In the genomic region with DNA sequence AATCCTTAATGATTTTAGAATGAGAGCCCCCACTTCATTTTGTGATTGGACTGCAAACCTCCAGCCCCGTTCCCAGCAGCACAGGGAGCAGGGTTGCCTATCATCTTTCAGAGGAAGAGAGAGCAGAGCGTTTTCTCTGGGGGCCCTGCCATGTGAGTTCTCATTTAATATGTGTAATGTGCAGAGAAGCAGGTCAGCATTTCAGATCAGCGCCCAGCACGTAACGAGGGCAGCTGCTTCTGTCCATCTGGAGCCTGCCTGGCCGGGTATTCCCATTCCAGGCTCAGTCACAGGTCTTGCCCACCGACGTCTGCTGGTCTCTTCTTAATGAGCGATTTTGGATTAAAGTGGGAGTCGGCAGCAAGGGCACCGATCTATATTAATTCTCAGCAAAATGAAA, we compare ENCODE assay signal across 21 mouse cellular contexts. TPM values are rescaled to one million over a fixed set of nuclear protein-coding genes. Genes with fewer than 3 reads are reported as not detected.
DNase-seq lines count a peak whose midpoint lies in the region; ATAC-seq lines count a peak whose summit lies in the region.
"Had no signal": no experiment of that assay in that cellular context is flagged by ENCODE, and none has a peak within 500 bp of the region (broad histone marks: within the 10 kb centered on the region; RNA-seq: fewer than 3 reads in every experiment).

No protein-coding gene starts in this region.

- no peaks in the 10 kb centered on the region for H3K9me3 ChIP-seq in forebrain, embryonic 12.5 days
- no peaks in the 10 kb centered on the region for H3K9me3 ChIP-seq in forebrain, embryonic 10.5 days
- no peaks in the 10 kb centered on the region for H3K9me3 ChIP-seq in midbrain, embryonic 11.5 days (ENCODE audit: control insufficient read depth, low read length)
- no peaks in the 10 kb centered on the region for H3K9me3 ChIP-seq in midbrain, embryonic 10.5 days (replicated peaks)
- H3K9me3 ChIP-seq in hindbrain, embryonic 12.5 days (replicated peaks) = no peaks in the 10 kb centered on the region
- H3K9me3 ChIP-seq: liver, embryonic 12.5 days; neural tube, embryonic 15.5 days had no signal

- H3K9ac ChIP-seq in forebrain, embryonic 12.5 days = no peak overlapping the region
- H3K9ac ChIP-seq in midbrain, embryonic 11.5 days (ENCODE audit: low read length) = no peak overlapping the region
- H3K9ac ChIP-seq in hindbrain, embryonic 12.5 days = no peak overlapping the region
- H3K9ac ChIP-seq: liver, embryonic 12.5 days; lung, embryonic 14.5 days; neural tube, embryonic 15.5 days had no signal

- H3K4me1 ChIP-seq in forebrain, embryonic 12.5 days = peaks cover 3% of the 10 kb centered on the region; the same call in 1 of the 2 replicates
- H3K4me1 ChIP-seq in forebrain, embryonic 10.5 days = no peaks in the 10 kb centered on the region
- H3K4me1 ChIP-seq in midbrain, embryonic 11.5 days (ENCODE audit: control insufficient read depth, insufficient read depth, low read length) = no peaks in the 10 kb centered on the region
- H3K4me1 ChIP-seq in midbrain, embryonic 10.5 days = 0 out of 2 replicates have a peak, but pooled peaks cover 9% of the 10 kb centered on the region
- H3K4me1 ChIP-seq in hindbrain, embryonic 12.5 days = peaks cover 15% of the 10 kb centered on the region
- H3K4me1 ChIP-seq: liver, embryonic 12.5 days; neural tube, embryonic 15.5 days had no signal

- H3K36me3 ChIP-seq in forebrain, embryonic 12.5 days (replicated peaks) = no peaks in the 10 kb centered on the region
- H3K36me3 ChIP-seq in forebrain, embryonic 10.5 days (replicated peaks) = no peaks in the 10 kb centered on the region
- H3K36me3 ChIP-seq in midbrain, embryonic 11.5 days (ENCODE audit: control insufficient read depth, insufficient read depth, low read length) = no peaks in the 10 kb centered on the region
- no peaks in the 10 kb centered on the region for H3K36me3 ChIP-seq in midbrain, embryonic 10.5 days
- H3K36me3 ChIP-seq in hindbrain, embryonic 12.5 days = no peaks in the 10 kb centered on the region
- H3K36me3 ChIP-seq: liver, embryonic 12.5 days; neural tube, embryonic 15.5 days had no signal

- WGBS in forebrain, embryonic 12.5 days = 64% methylated on average over 11 of the region's 11 CpGs
- 81% methylated on average over 11 of the region's 11 CpGs for WGBS in forebrain, embryonic 10.5 days
- 79% methylated on average over 11 of the region's 11 CpGs for WGBS in midbrain, embryonic 11.5 days
- 83% methylated on average over 11 of the region's 11 CpGs for WGBS in midbrain, embryonic 10.5 days
- WGBS in hindbrain, embryonic 12.5 days = 56% methylated on average over 11 of the region's 11 CpGs

- 0 out of 2 replicates have a peak, but pooled peaks have one; percentile 39 for ATAC-seq in forebrain, embryonic 12.5 days (ENCODE audit: low FRiP score)
- no peak for ATAC-seq in midbrain, embryonic 11.5 days (ENCODE audit: low FRiP score)
- ATAC-seq in hindbrain, embryonic 12.5 days (ENCODE audit: low FRiP score) = peak; percentile 59
- ATAC-seq: activated CD4-positive, CD25-positive, alpha-beta regulatory T cell, adult 4 months; forebrain, embryonic 16.5 days; liver, embryonic 12.5 days; Patski had no signal

- no peak overlapping the region for H3K4me2 ChIP-seq in forebrain, embryonic 12.5 days
- no peak overlapping the region for H3K4me2 ChIP-seq in midbrain, embryonic 11.5 days
- H3K4me2 ChIP-seq in hindbrain, embryonic 12.5 days (replicated peaks) = no peak overlapping the region
- H3K4me2 ChIP-seq: liver, embryonic 12.5 days; lung, embryonic 14.5 days; neural tube, embryonic 15.5 days had no signal

- H3K27me3 ChIP-seq in forebrain, embryonic 12.5 days = peaks cover 41% of the 10 kb centered on the region
- no peaks in the 10 kb centered on the region for H3K27me3 ChIP-seq in forebrain, embryonic 10.5 days (ENCODE audit: poor library complexity, severe bottlenecking)
- no peaks in the 10 kb centered on the region for H3K27me3 ChIP-seq in midbrain, embryonic 11.5 days (ENCODE audit: control insufficient read depth, insufficient read depth, low read length)
- H3K27me3 ChIP-seq in midbrain, embryonic 10.5 days (ENCODE audit: low read depth, poor library complexity, severe bottlenecking) = 0 out of 2 replicates have a peak, but pooled peaks cover 2% of the 10 kb centered on the region
- H3K27me3 ChIP-seq in hindbrain, embryonic 12.5 days = peaks cover 9% of the 10 kb centered on the region; the same call in 1 of the 2 replicates

- H3K27ac ChIP-seq in forebrain, embryonic 12.5 days = 0 out of 2 replicates have a peak overlapping the region, but pooled peaks have one; percentile 32
- no peak overlapping the region for H3K27ac ChIP-seq in forebrain, embryonic 10.5 days
- H3K27ac ChIP-seq in midbrain, embryonic 11.5 days (ENCODE audit: low read depth, low read length) = no peak overlapping the region
- H3K27ac ChIP-seq in midbrain, embryonic 10.5 days (replicated peaks) = no peak overlapping the region; the same call in 1 of the 2 replicates
- peak overlapping the region; percentile 23; the same call in 1 of the 2 replicates for H3K27ac ChIP-seq in hindbrain, embryonic 12.5 days
- H3K27ac ChIP-seq: liver, embryonic 12.5 days; macrophage; neural tube, embryonic 15.5 days had no signal

- DNase-seq in forebrain, embryonic 10.5 days (ENCODE audit: extremely low spot score, low spot score) = no peak
- DNase-seq in midbrain, embryonic 11.5 days (ENCODE audit: low spot score, missing footprints) = peak; percentile 76
- no peak for DNase-seq in midbrain, embryonic 10.5 days (ENCODE audit: low spot score)
- peak; percentile 64 for DNase-seq in retina, postnatal 1 day
- no peak for DNase-seq in right cerebral cortex, adult 2 months (ENCODE audit: low spot score in 2 of 2)
- DNase-seq: adrenal gland, postnatal 25 days; embryo, embryonic 11 days; kidney, adult 18-20 months; kidney, postnatal 10 days; lung, embryonic 14.5 days had no signal

- H3K4me3 ChIP-seq in forebrain, embryonic 12.5 days (replicated peaks) = no peak overlapping the region
- no peak overlapping the region for H3K4me3 ChIP-seq in forebrain, embryonic 10.5 days
- H3K4me3 ChIP-seq in midbrain, embryonic 11.5 days (ENCODE audit: low read depth, low read length) = no peak overlapping the region
- no peak overlapping the region for H3K4me3 ChIP-seq in midbrain, embryonic 10.5 days
- no peak overlapping the region for H3K4me3 ChIP-seq in hindbrain, embryonic 12.5 days
- H3K4me3 ChIP-seq: liver, embryonic 12.5 days; neural tube, embryonic 15.5 days had no signal

RNA-seq across cellular contexts. Expression of a gene that starts 11.7 kb away (rescaled TPM):
- polyA plus RNA-seq in forebrain, embryonic 12.5 days (2016; fragmentation: Nextera tagmentation; extraction: Ambion mirVana) = 1.3 and 3.2 TPM in 2 replicates
- polyA plus RNA-seq in forebrain, embryonic 10.5 days (2016; fragmentation: Nextera tagmentation; extraction: Ambion mirVana) = 0.43 and 0.47 TPM in 2 replicates
- 22.2 and 23.5 TPM in 2 replicates for polyA plus RNA-seq in midbrain, embryonic 11.5 days (2014; fragmentation: Nextera tagmentation; extraction: Ambion mirVana)
- polyA plus RNA-seq in midbrain, embryonic 10.5 days (2016; fragmentation: Nextera tagmentation; extraction: Ambion mirVana) = 10.8 and 12.0 TPM in 2 replicates
- 2.3 and 3.3 TPM in 2 replicates for polyA plus RNA-seq in hindbrain, embryonic 12.5 days (2016; fragmentation: Nextera tagmentation; extraction: Ambion mirVana)
- polyA plus RNA-seq: activated CD4-positive, CD25-positive, alpha-beta regulatory T cell, adult 4 months; heart, postnatal 0 days; limb, embryonic 11.5 days; liver, embryonic 12.5 days; lung, embryonic 14.5 days; macrophage; Patski; small intestine, adult 2 months had no signal

RNA-seq across cellular contexts. Expression of a gene that starts 39.9 kb away (rescaled TPM):
- polyA plus RNA-seq in forebrain, embryonic 12.5 days (2016; fragmentation: Nextera tagmentation; extraction: Ambion mirVana) = 0.37 and 0.55 TPM in 2 replicates
- 0.46 and 0.95 TPM in 2 replicates for polyA plus RNA-seq in forebrain, embryonic 10.5 days (2016; fragmentation: Nextera tagmentation; extraction: Ambion mirVana)
- polyA plus RNA-seq in midbrain, embryonic 11.5 days (2014; fragmentation: Nextera tagmentation; extraction: Ambion mirVana) = 0.19 TPM in 1 of 2 replicates, not detected in the other
- 0.43 and 0.57 TPM in 2 replicates for polyA plus RNA-seq in midbrain, embryonic 10.5 days (2016; fragmentation: Nextera tagmentation; extraction: Ambion mirVana)
- polyA plus RNA-seq in hindbrain, embryonic 12.5 days (2016; fragmentation: Nextera tagmentation; extraction: Ambion mirVana) = 0.53 and 0.80 TPM in 2 replicates

RNA-seq across cellular contexts. Expression of a gene that starts 55.1 kb away (rescaled TPM):
- polyA plus RNA-seq in forebrain, embryonic 12.5 days (2016; fragmentation: Nextera tagmentation; extraction: Ambion mirVana) = 52.0 and 54.7 TPM in 2 replicates
- 46.8 and 47.7 TPM in 2 replicates for polyA plus RNA-seq in forebrain, embryonic 10.5 days (2016; fragmentation: Nextera tagmentation; extraction: Ambion mirVana)
- polyA plus RNA-seq in midbrain, embryonic 11.5 days (2014; fragmentation: Nextera tagmentation; extraction: Ambion mirVana) = 63.3 and 63.4 TPM in 2 replicates
- 50.2 TPM in 2 replicates for polyA plus RNA-seq in midbrain, embryonic 10.5 days (2016; fragmentation: Nextera tagmentation; extraction: Ambion mirVana)
- 54.8 and 57.3 TPM in 2 replicates for polyA plus RNA-seq in hindbrain, embryonic 12.5 days (2016; fragmentation: Nextera tagmentation; extraction: Ambion mirVana)

RNA-seq across cellular contexts. Expression of a gene that starts 55.2 kb away (rescaled TPM):
- 42.2 and 42.7 TPM in 2 replicates for polyA plus RNA-seq in forebrain, embryonic 12.5 days (2016; fragmentation: Nextera tagmentation; extraction: Ambion mirVana)
- polyA plus RNA-seq in forebrain, embryonic 10.5 days (2016; fragmentation: Nextera tagmentation; extraction: Ambion mirVana) = 33.8 and 34.3 TPM in 2 replicates
- 28.8 and 30.5 TPM in 2 replicates for polyA plus RNA-seq in midbrain, embryonic 11.5 days (2014; fragmentation: Nextera tagmentation; extraction: Ambion mirVana)
- 30.9 and 34.6 TPM in 2 replicates for polyA plus RNA-seq in midbrain, embryonic 10.5 days (2016; fragmentation: Nextera tagmentation; extraction: Ambion mirVana)
- polyA plus RNA-seq in hindbrain, embryonic 12.5 days (2016; fragmentation: Nextera tagmentation; extraction: Ambion mirVana) = 37.2 and 42.1 TPM in 2 replicates

Comparison
In these comparisons a context has a peak if more than half of its experiments do, and no peak if none do; other contexts are left out.
1. H3K27ac ChIP-seq: peak in forebrain, embryonic 12.5 days (single experiment) and hindbrain, embryonic 12.5 days (single experiment); none in forebrain, embryonic 10.5 days (single experiment), midbrain, embryonic 11.5 days (single experiment) and midbrain, embryonic 10.5 days (single experiment).
2. DNase-seq: peak in midbrain, embryonic 11.5 days (single experiment) and retina, postnatal 1 day (single experiment); none in forebrain, embryonic 10.5 days (single experiment), midbrain, embryonic 10.5 days (single experiment) and right cerebral cortex, adult 2 months (0 of 2).